Mouse (Mus musculus) spleen, postnatal 14 days (tissue): ENCODE results near the gene Thrap3.
"Not testable (repeated sequence)": the region's sequence is repeated elsewhere in the genome, so short reads cannot be mapped to it uniquely, and the experiment has no call there.

Experiments used
- DNase-seq, 2 experiments: peaks; one replicate each; pipeline ENCODE4 v3.0.0; 2021 to 2022; ENCODE audit warnings: low spot score in 2 of 2

Thrap3 gene

DNA sequence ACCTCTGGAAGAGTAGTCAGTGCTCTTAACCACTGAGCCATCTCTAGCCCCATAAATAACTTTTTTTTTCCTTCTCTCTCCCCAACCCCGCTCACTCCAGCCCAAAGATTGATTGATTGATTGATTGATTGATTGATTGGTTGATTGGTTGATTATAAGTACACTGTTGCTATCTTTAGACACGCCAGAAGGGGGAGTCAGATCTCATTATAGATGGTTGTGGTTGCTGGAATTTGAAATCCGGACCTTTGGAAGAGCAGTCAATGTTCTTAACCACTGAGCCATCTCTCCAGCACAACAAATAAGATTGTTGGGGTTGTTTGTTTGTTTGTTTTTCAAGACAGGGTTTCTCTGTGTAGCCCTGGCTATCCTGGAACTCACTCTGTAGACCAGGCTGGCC is 17.0 kb upstream of the Thrap3 start:
- not testable (repeated sequence) for DNase-seq

GRCm38 (mm10) chr4:126217771-126218170 is 15.2 kb upstream of the Thrap3 start:
- no peak for DNase-seq

- DNase-seq = no peak
These were observed 4.5 kb upstream of the Thrap3 start for GRCm38 (mm10) chr4:126207081-126207480.

DNA sequence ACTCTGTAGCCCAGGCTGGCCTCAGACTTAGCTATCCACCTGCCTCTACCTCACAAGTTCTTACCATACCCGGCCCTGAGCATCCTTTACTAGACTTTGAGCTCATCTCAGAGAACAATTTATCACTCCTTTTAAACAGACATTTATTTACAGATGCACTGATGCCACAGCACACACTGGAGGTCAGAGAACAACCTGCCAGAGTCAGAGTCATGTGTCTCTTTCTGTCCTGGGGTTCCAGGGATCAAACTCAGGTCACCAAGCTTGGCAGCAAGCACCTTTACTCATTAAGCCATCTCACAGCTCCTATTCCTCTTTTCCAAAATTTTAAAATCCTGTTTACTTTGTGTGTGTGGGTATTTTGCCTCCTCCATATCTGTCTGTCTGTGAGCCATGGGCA is 2.8 kb upstream of the Thrap3 start:
- DNase-seq = no peak

DNA sequence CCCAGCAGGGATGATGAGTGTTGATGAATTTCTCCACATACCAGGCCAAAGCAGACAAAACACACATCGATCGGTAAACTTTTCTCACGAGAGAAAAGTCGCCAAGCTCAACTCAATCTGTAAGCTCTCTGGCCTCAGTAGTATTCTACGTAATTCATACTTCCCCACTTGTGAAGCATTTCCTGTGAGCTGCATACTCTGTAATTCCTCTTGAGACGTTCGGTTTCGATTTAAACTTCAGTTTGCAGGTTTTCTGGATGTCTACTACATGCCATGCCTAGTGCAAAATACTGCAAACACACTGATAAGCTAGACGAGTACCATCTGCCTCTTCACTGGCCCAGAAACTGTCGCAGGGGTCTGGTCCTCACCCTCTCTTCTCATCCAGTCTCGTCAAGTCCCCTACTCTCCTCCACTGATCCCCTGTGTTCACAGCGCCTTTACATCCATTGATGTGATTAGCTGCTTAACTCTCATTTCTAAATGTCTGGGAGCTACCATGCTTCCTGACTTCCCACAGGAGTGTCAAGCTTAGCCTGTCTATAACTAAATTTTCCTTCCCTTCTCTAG is 2.2 kb upstream of the Thrap3 start:
- DNase-seq = no peak

DNA sequence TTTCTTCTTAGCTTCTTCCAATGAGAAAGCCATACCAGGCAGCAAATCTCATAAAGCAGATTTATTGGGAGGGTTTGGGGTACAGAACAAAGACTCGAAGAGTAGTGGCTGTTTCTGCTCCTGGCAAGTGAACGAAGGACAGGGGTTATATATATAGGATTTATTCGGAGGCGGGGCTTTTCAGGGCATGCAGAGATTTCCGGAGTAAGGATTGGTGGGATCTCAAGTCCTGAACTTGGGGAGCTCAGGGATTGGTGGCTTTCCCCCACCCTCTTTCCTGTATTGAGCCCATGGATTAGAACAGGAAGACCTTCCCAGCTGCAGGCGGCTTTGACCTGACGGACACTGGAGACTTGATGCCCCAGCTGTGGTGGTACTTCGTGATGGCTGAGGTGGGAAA is 1.5 kb upstream of the Thrap3 start:
- DNase-seq = no peak

GRCm38 (mm10) chr4:126203336-126203895 is 856 bp upstream of the Thrap3 start:
- no peak for DNase-seq

DNA sequence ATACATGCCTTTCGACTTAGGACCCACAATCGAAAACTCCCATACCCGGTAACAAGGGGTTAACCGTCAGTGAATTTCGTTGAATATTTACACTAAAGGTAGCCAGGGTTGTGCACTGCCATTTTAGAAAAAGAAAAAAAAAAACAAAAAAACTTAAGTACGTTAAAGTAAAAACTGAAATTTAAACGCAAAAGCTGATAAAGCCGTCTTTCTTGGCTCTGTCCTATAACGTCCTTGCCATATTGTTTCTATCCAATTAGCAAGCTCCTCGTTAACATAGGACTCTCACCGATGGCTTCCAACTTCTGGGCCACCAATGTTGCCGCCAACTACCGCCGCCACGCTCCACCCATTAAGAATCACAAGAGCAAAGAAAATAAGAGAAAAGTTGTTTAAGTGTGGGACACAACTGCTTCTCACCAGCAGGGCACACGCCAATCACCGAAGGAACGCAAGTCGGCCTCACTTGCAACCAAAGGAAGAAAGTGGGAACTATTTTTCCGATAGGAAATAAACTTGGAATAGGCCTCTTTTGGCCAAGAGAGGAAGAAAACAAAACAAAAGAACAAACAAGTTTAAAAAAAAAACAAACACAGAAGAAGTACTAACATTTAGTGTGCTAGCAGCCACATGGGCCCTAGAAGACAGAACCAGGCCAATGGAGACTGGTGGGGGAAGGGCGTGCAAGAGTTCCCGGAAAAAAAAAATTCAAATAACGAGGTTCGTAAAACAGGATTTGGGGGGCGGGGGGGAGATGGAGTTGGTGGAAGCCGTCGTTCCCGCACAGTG is 852 bp downstream of the Thrap3 start:
- peak in 1 of 2 experiments; percentile 38 for DNase-seq

- DNase-seq = no peak
These were observed 1.9 kb downstream of the Thrap3 start for GRCm38 (mm10) chr4:126200656-126201055.

DNA sequence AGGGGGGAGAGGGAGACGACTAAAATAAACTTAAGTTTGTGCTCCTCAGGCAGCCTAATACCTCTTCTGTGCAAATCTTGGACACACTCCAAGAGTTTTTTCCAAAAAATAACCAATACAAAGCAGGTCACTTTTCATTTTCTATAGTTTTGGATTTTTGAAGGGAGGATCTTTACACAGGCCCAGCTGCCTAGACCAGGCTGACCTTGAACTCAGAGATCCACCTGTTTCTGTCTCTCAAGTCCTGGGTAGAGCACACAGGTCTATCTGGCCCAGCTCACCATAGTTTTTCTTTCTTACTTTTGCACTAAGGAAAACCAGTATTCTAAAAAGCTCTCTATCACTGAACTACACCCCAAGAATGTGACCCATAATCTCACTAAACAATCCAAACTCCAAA is 2.5 kb downstream of the Thrap3 start:
- no peak for DNase-seq

- DNase-seq = no peak
These were observed 3.0 kb downstream of the Thrap3 start for GRCm38 (mm10) chr4:126199556-126199955.

- DNase-seq = no peak
These were observed 5.1 kb downstream of the Thrap3 start for GRCm38 (mm10) chr4:126197485-126197884.

GRCm38 (mm10) chr4:126194916-126195315 is 7.6 kb downstream of the Thrap3 start:
- DNase-seq = no peak

- no peak for DNase-seq
These were observed 8.3 kb downstream of the Thrap3 start for GRCm38 (mm10) chr4:126194216-126194615.

DNA sequence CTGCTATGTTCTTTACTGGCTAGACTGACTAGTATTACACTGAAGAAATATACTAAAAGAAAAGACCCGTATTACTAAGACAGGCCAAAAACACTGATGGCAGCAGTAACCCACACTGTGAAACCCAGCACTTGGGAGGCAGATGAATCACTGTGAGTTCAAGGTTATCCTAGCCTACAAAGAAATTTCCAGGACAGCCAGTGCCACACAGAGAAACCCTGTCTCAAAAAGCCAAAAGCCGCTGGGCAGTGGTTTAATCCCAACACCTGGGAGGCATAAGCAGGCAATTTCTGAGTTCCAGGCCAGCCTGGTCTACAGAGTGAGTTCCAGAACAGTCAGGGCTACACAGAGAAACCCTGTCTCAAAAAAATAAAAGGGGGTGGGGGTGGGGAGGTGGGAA is 11.9 kb downstream of the Thrap3 start:
- DNase-seq = no peak

- DNase-seq = no peak
These were observed 15.5 kb downstream of the Thrap3 start for GRCm38 (mm10) chr4:126187096-126187495.

- no peak for DNase-seq
These were observed 19.5 kb downstream of the Thrap3 start for GRCm38 (mm10) chr4:126183034-126183433.

DNA sequence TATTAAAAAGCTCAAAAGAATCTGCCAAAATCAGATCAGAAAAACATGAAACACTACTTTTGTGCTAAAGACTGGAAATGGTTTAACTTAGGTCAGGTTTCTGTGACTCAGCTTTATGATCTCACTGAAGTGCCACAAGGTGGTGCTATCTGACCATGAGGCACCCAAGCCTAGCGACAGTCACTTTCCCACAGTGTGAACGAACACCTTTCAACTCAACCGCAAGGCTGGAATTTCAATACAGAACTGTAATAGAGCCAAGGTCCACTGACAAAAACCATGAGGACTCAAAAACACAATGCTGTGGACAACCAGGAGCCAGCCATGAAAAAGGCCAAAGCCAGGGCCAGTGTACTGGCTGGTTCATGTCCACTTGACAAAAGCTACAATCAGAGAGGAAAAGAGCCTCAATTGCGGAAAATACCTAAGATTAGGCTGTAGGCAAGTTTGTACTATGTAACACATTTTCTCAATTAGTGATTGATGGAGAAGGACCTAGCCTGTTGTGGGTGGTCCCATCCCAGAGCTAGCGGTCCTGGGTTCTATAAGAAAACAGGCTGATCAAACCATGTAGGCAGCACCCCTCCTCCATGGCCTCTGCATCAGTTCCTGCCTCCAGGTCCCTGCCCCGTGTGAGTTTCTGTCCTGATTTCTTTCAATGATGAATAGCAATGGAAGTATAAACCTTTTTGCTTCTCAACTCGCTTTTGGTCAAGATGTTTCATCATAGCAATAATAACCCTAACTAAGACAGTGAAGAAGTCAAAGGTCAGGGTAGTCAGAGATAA is 21.2 kb downstream of the Thrap3 start:
- peak in 1 of 2 experiments; percentile 28 for DNase-seq

- not testable (repeated sequence) for DNase-seq
These were observed 26.6 kb downstream of the Thrap3 start for GRCm38 (mm10) chr4:126175980-126176379.

DNA sequence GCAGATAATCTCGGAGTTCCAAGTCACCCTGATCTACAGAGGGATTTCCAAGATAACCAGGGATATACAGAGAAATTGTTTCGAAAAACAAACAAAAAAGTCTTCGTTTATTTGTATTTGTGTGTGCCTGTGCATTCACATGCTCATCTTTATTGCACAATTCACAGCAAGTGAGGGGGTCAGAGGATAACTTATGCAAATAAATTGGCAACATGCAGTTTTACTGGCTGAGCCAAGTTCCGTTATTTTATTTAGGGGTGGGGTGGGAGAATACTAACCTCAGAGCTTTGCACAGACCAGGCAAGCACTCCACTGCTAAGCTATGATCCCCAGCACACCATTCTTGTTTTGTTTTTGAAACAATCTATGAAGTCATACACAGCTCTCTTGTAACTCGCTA is 28.8 kb downstream of the Thrap3 start:
- no peak for DNase-seq

DNA sequence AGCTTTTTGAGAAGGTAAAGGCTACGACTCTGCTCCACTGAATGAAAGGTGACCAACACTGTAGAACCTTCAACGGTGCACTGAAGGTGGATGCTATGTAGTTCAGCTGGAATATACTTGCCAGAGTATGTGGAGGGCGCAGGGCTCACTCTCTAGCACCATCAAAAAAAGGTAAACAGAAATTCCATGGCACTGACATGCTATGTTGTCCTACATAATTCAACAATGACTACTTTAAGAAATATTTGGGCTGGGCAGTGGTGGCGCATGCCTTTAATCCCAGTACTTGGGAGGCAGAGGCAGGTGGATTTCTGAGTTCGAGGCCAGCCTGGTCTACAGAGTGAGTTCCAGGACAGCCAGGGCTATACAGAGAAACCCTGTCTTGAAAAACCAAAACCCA is 31.8 kb downstream of the Thrap3 start:
- not testable (repeated sequence) for DNase-seq

DNA sequence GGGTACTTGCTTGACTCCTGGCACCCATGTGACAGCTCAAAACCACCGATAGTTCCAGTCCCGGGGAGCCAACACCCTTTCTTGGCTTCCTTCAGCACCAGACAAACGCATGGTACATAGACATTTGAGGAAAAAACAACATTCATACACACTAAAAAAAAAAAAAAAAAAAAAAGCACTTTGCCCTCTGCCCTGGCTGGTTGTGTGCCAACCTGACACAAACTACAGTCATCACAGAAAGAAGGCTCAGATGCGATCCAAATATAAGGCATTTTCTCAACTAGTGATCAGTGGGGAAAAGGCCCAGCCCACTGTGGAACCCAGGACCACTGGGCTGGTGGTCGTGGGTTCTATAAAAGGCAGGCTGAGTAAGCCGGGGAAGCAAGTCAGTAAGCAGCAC is 33.7 kb downstream of the Thrap3 start:
- no peak for DNase-seq
